ENCODE assay signal across 8 mouse cellular contexts in genomic region chr11:88188216-88188615, GRCm38 (mm10). TPM values are rescaled to one million over a fixed set of nuclear protein-coding genes. Genes with fewer than 3 reads are reported as not detected.
A peak's percentile ranks its signal among the peaks of the same experiment; 100 is the strongest.
DNase-seq lines count a peak whose midpoint lies in the region; ATAC-seq and TF ChIP-seq lines count a peak whose summit lies in the region.

No protein-coding gene starts in this region.

- DNase-seq in forebrain, embryonic 11.5 days (ENCODE audit: low spot score): no peak
- DNase-seq in lung, adult 2 months: no peak
- DNase-seq in lung, postnatal 36 days: no peak
- no peak for DNase-seq in left cerebral cortex, adult 18-20 months (ENCODE audit: low spot score in 2 of 2)
- DNase-seq in right cerebral cortex, adult 18-20 months: no peak

- no peak for TF ChIP-seq CTCF in lung, adult 2 months (IDR thresholded peaks at IDR 0.05; ENCODE audit: insufficient read depth, low read length)

- no peak for ATAC-seq in forebrain, embryonic 15.5 days (replicated peaks)
- no peak for ATAC-seq in forebrain, embryonic 11.5 days (replicated peaks; ENCODE audit: low FRiP score)
- ATAC-seq in embryonic facial prominence, embryonic 13.5 days (ENCODE audit: insufficient number of reproducible peaks, insufficient read depth, low FRiP score, low TSS enrichment, low read depth): no peak
- no peak for ATAC-seq in liver, embryonic 15.5 days (ENCODE audit: insufficient read depth)

- peak overlapping the region; percentile 62; the same call in 1 of the 2 replicates for H3K27ac ChIP-seq in forebrain, embryonic 15.5 days (replicated peaks)
- no peak overlapping the region for H3K27ac ChIP-seq in forebrain, embryonic 11.5 days (ENCODE audit: low read depth, low read length)
- H3K27ac ChIP-seq in embryonic facial prominence, embryonic 13.5 days: peak overlapping the region; percentile 87
- no peak overlapping the region for H3K27ac ChIP-seq in liver, embryonic 15.5 days (replicated peaks)

- 67% methylated on average over 8 of the region's 8 CpGs for WGBS in forebrain, embryonic 15.5 days
- WGBS in forebrain, embryonic 11.5 days: 55% methylated on average over 8 of the region's 8 CpGs
- 59% methylated on average over 8 of the region's 8 CpGs for WGBS in lung, adult 2 months
- WGBS in embryonic facial prominence, embryonic 13.5 days: 52% methylated on average over 8 of the region's 8 CpGs
- WGBS in liver, embryonic 15.5 days (ENCODE audit: insufficient replicate concordance): 38% methylated on average over 8 of the region's 8 CpGs

- peaks cover 17% of the 10 kb centered on the region for H3K4me1 ChIP-seq in forebrain, embryonic 15.5 days
- H3K4me1 ChIP-seq in forebrain, embryonic 11.5 days (replicated peaks; ENCODE audit: control insufficient read depth, insufficient read depth, low read length): peaks cover 22% of the 10 kb centered on the region; the same call in 1 of the 2 replicates
- H3K4me1 ChIP-seq in lung, adult 2 months (ENCODE audit: control insufficient read depth, insufficient read depth, low read length): peaks cover 9% of the 10 kb centered on the region; the same call in 1 of the 2 replicates
- H3K4me1 ChIP-seq in embryonic facial prominence, embryonic 13.5 days: peaks cover 55% of the 10 kb centered on the region
- H3K4me1 ChIP-seq in liver, embryonic 15.5 days (replicated peaks): peaks cover 14% of the 10 kb centered on the region; the same call in 1 of the 2 replicates

- H3K36me3 ChIP-seq in forebrain, embryonic 15.5 days: peaks cover 9% of the 10 kb centered on the region
- no peaks in the 10 kb centered on the region; the same call in 1 of the 2 replicates for H3K36me3 ChIP-seq in forebrain, embryonic 11.5 days (ENCODE audit: control insufficient read depth, insufficient read depth, low read length)
- peaks cover 19% of the 10 kb centered on the region for H3K36me3 ChIP-seq in embryonic facial prominence, embryonic 13.5 days
- H3K36me3 ChIP-seq in liver, embryonic 15.5 days (replicated peaks): no peaks in the 10 kb centered on the region

- no peaks in the 10 kb centered on the region for H3K9me3 ChIP-seq in forebrain, embryonic 15.5 days
- H3K9me3 ChIP-seq in forebrain, embryonic 11.5 days (ENCODE audit: control insufficient read depth, low read length): no peaks in the 10 kb centered on the region
- no peaks in the 10 kb centered on the region for H3K9me3 ChIP-seq in embryonic facial prominence, embryonic 13.5 days
- no peaks in the 10 kb centered on the region for H3K9me3 ChIP-seq in liver, embryonic 15.5 days (replicated peaks)

- H3K27me3 ChIP-seq in forebrain, embryonic 15.5 days: peaks cover 16% of the 10 kb centered on the region
- H3K27me3 ChIP-seq in forebrain, embryonic 11.5 days (ENCODE audit: control insufficient read depth, insufficient read depth, low read length): peaks cover 16% of the 10 kb centered on the region
- H3K27me3 ChIP-seq in embryonic facial prominence, embryonic 13.5 days: peaks cover 30% of the 10 kb centered on the region
- H3K27me3 ChIP-seq in liver, embryonic 15.5 days: peaks cover 67% of the 10 kb centered on the region

- H3K4me3 ChIP-seq in forebrain, embryonic 15.5 days: no peak overlapping the region
- no peak overlapping the region for H3K4me3 ChIP-seq in forebrain, embryonic 11.5 days (ENCODE audit: low read depth, low read length)
- peak overlapping the region; percentile 58 for H3K4me3 ChIP-seq in lung, adult 2 months (replicated peaks; ENCODE audit: extremely low read depth, low read depth, low read length)
- 0 out of 2 replicates have a peak overlapping the region, but pooled peaks have one; percentile 28 for H3K4me3 ChIP-seq in embryonic facial prominence, embryonic 13.5 days
- 0 out of 2 replicates have a peak overlapping the region, but pooled peaks have one; percentile 35 for H3K4me3 ChIP-seq in liver, embryonic 15.5 days (replicated peaks)

- no peak overlapping the region for H3K4me2 ChIP-seq in forebrain, embryonic 15.5 days (replicated peaks)
- no peak overlapping the region for H3K4me2 ChIP-seq in forebrain, embryonic 11.5 days (ENCODE audit: low read depth, low read length, severe bottlenecking)
- H3K4me2 ChIP-seq in embryonic facial prominence, embryonic 13.5 days: peak overlapping the region; percentile 57
- H3K4me2 ChIP-seq in liver, embryonic 15.5 days: peak overlapping the region; percentile 54

- no peak overlapping the region for H3K9ac ChIP-seq in forebrain, embryonic 15.5 days (replicated peaks)
- H3K9ac ChIP-seq in forebrain, embryonic 11.5 days (ENCODE audit: low read length): no peak overlapping the region
- no peak overlapping the region for H3K9ac ChIP-seq in embryonic facial prominence, embryonic 13.5 days
- no peak overlapping the region for H3K9ac ChIP-seq in liver, embryonic 15.5 days

- no peak for TF ChIP-seq POLR2A in lung, adult 2 months (IDR thresholded peaks at IDR 0.05; ENCODE audit: borderline replicate concordance, extremely low read depth, low read depth, low read length)

RNA-seq across cellular contexts. Expression of gene Mrps23, which starts 16.0 kb away (rescaled TPM):
- polyA plus RNA-seq in forebrain, embryonic 15.5 days (2015; fragmentation: Nextera tagmentation; extraction: Ambion mirVana): 67.0 and 68.1 TPM in 2 replicates
- 70.8 and 71.7 TPM in 2 replicates for polyA plus RNA-seq in forebrain, embryonic 11.5 days (2014; fragmentation: Nextera tagmentation; extraction: Ambion mirVana)
- 23.3 and 39.0 TPM in 2 replicates for polyA plus RNA-seq in lung, adult 2 months (2012; rRNA removed)
- polyA plus RNA-seq in embryonic facial prominence, embryonic 13.5 days (2015; fragmentation: Nextera tagmentation; extraction: Ambion mirVana): 64.1 and 69.4 TPM in 2 replicates
- 25.0 and 26.9 TPM in 2 replicates for polyA plus RNA-seq in liver, embryonic 15.5 days (2015; fragmentation: Nextera tagmentation; extraction: Ambion mirVana)
- 10 to 100 TPM; 64.4 to 71.4 TPM for total RNA-seq in left cerebral cortex, adult 18-20 months (2021)

Comparison
In these comparisons a context has a peak if more than half of its experiments do, and no peak if none do; other contexts are left out.
1. H3K27ac ChIP-seq: peak in forebrain, embryonic 15.5 days (single experiment) and embryonic facial prominence, embryonic 13.5 days (single experiment); none in forebrain, embryonic 11.5 days (single experiment) and liver, embryonic 15.5 days (single experiment).
2. H3K4me2 ChIP-seq: peak in embryonic facial prominence, embryonic 13.5 days (single experiment) and liver, embryonic 15.5 days (single experiment); none in forebrain, embryonic 15.5 days (single experiment) and forebrain, embryonic 11.5 days (single experiment).
3. H3K4me3 ChIP-seq: peak in lung, adult 2 months (single experiment), embryonic facial prominence, embryonic 13.5 days (single experiment) and liver, embryonic 15.5 days (single experiment); none in forebrain, embryonic 15.5 days (single experiment) and forebrain, embryonic 11.5 days (single experiment).